Mouse (Mus musculus) hematopoietic multipotent progenitor cell, adult 10-12 weeks (in vitro differentiated cells): Measurements from ENCODE around the gene Pak1. TPM values are rescaled to one million over a fixed set of nuclear protein-coding genes. Genes with fewer than 3 reads are reported as not detected.

Experiments used
- polyA plus RNA-seq: library from polyadenylated mRNA; stranded (reverse); fragments of >175 nt; gene quantifications from 2 replicates; pipeline ENCODE4 v1.2.3, GENCODE M21; 2012; ENCODE audit warnings: low replicate concordance

Gene Pak1
- polyA plus RNA-seq, result 14.3 and 27.7 TPM in 2 replicates

DNA sequence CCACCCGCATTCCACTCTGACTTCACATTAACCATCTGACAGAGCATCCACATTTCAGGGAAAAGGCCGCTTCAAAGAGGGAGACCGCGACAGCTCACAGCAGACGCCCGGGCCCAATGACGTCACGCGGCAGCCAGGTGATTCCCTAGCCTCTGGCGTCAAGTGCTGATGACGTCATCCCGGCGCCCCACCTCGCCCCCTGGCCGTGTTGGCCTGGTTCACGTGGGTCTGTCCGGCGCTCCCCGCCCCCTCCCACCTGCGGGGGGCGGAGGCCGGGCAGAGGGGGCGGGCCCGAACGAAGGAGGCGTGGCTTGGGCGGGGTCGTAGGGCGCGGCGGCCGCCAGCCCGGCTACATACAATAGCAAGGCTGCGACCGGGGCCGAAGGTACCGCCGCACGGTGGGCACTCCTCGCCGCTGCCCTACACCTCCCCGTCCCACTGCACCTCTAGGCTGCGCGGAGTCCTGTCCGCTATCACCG is at the start of gene Pak1:
Gene Pak1, plus strand, starts transcription at position 352 of the 479 bp plus-strand sequence.

DNA sequence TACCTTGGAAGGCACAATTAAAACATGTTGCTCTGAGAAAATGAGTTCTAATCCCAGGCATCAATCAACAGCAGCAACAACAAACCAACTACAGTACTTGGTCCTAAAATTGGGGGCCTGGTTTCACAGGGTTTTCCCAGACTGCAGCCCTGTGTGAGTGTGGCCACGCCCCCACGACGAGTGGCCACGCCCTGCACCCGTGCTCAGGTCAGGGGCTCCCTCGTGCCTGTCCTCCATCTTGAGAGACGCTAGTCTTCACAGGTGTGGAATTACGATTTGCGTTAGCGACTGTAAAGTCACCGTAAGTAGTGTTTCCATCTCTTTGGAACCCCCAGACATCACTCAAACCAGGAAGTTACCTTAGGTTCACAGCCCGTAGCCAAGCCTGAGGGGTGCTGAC is 131.4 kb downstream of the Pak1 start, which contains the start of gene Gdpd4:
Gene Gdpd4, plus strand, starts transcription at position 214 of the 400 bp plus-strand sequence.

Other genes starting within 250 kb of the Pak1 start
- 2.3 and 6.9 TPM in 2 replicates for gene Aamdc, start 209.0 kb upstream of the Pak1 start, polyA plus RNA-seq
- 15.9 and 23.0 TPM in 2 replicates for gene Rsf1, start 208.7 kb upstream of the Pak1 start, polyA plus RNA-seq
- gene Clns1a, start 91.9 kb upstream of the Pak1 start, polyA plus RNA-seq, result 21.3 and 25.7 TPM in 2 replicates
- gene Aqp11, start 50.3 kb upstream of the Pak1 start, polyA plus RNA-seq, result 0.25 and 1.0 TPM in 2 replicates
- not detected in 2 replicates for gene Gdpd4, start 131.4 kb downstream of the Pak1 start, polyA plus RNA-seq